Comparison of ENCODE assay signal across 27 mouse cellular contexts in genomic region chr11:85301836-85302235, GRCm38 (mm10).
"Had no signal": no experiment of that assay in that cellular context is flagged by ENCODE, and none has a peak within 500 bp of the region (broad histone marks: within the 10 kb centered on the region; RNA-seq: fewer than 3 reads in every experiment).

No protein-coding gene starts in this region.

- H3K27ac ChIP-seq: limb, embryonic 10.5 days; limb, embryonic 12.5 days; limb, embryonic 13.5 days; limb, embryonic 15.5 days; liver, embryonic 12.5 days; liver, embryonic 13.5 days; liver, embryonic 14.5 days; liver, embryonic 15.5 days; lung, embryonic 15.5 days; macrophage; midbrain, embryonic 10.5 days; midbrain, embryonic 12.5 days; midbrain, embryonic 13.5 days; midbrain, embryonic 15.5 days had no signal

- H3K4me1 ChIP-seq: limb, embryonic 12.5 days; limb, embryonic 13.5 days; limb, embryonic 15.5 days; lung, embryonic 15.5 days; midbrain, embryonic 10.5 days; midbrain, embryonic 12.5 days; midbrain, embryonic 13.5 days; midbrain, embryonic 15.5 days had no signal

- H3K36me3 ChIP-seq: limb, embryonic 10.5 days; limb, embryonic 12.5 days; limb, embryonic 13.5 days; limb, embryonic 15.5 days; liver, embryonic 12.5 days; liver, embryonic 13.5 days; liver, embryonic 15.5 days; lung, embryonic 15.5 days; midbrain, embryonic 10.5 days; midbrain, embryonic 12.5 days; midbrain, embryonic 13.5 days; midbrain, embryonic 15.5 days had no signal

- H3K9ac ChIP-seq: limb, embryonic 12.5 days; limb, embryonic 13.5 days; limb, embryonic 15.5 days; liver, embryonic 12.5 days; liver, embryonic 13.5 days; liver, embryonic 14.5 days; liver, embryonic 15.5 days; liver, postnatal 0 days; lung, embryonic 14.5 days; lung, embryonic 15.5 days; midbrain, embryonic 12.5 days; midbrain, embryonic 13.5 days; midbrain, embryonic 15.5 days had no signal

- H3K4me3 ChIP-seq: limb, embryonic 10.5 days; limb, embryonic 12.5 days; limb, embryonic 13.5 days; limb, embryonic 15.5 days; liver, embryonic 12.5 days; liver, embryonic 13.5 days; liver, embryonic 15.5 days; lung, embryonic 15.5 days; megakaryocyte, embryonic 14.5 days; midbrain, embryonic 10.5 days; midbrain, embryonic 12.5 days; midbrain, embryonic 13.5 days; midbrain, embryonic 15.5 days; myocyte had no signal

- H3K9me3 ChIP-seq: limb, embryonic 10.5 days; limb, embryonic 12.5 days; limb, embryonic 13.5 days; limb, embryonic 15.5 days; liver, embryonic 12.5 days; liver, embryonic 13.5 days; liver, embryonic 15.5 days; lung, embryonic 15.5 days; megakaryocyte, embryonic 14.5 days; midbrain, embryonic 10.5 days; midbrain, embryonic 12.5 days; midbrain, embryonic 13.5 days; midbrain, embryonic 15.5 days had no signal

- H3K27me3 ChIP-seq: limb, embryonic 12.5 days; limb, embryonic 13.5 days; limb, embryonic 15.5 days; liver, embryonic 12.5 days; liver, embryonic 13.5 days; liver, embryonic 15.5 days; lung, embryonic 15.5 days; midbrain, embryonic 12.5 days; midbrain, embryonic 13.5 days; midbrain, embryonic 15.5 days had no signal

- DNase-seq: left cerebral cortex, postnatal 4 days; liver; liver, embryonic 13.5 days; liver, postnatal 0 days; lung, adult 18-20 months; lung, adult 2 months; lung, embryonic 14.5 days; lung, postnatal 10 days; lung, postnatal 14 days; lung, postnatal 36 days; lung, postnatal 4 days; midbrain, embryonic 14.5 days had no signal
